Mouse (Mus musculus): Measurements from ENCODE around the gene Plcb4. TPM values are rescaled to one million over a fixed set of nuclear protein-coding genes. Genes with fewer than 3 reads are reported as not detected.

Plcb4 gene
- polyA plus RNA-seq, 1 experiment from 2014 or later, result 8.6 TPM

DNA sequence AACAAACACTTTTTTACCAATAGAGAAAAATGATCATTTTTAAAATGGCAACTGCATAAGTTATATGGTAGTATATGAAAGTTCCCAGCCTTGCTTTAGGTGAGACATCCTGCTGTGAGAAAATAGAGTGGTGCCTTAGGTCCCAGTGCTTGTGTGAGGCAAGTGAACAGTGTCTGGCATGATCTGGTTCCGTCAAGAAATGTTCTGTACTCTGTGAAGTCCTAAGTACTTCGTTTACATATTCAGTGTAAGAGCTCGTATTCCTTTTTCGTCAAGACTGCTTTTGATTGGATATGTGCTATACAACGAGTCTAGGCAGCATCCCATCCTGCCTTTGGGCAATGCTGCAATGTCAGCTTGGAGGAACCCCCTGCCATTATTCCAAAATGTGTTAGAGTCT lies 342.1 kb downstream of the Plcb4 start:
- Histone ChIP-seq H3K27me3 (ENCODE audit: insufficient read depth, low read length) (no peaks in the 10 kb centered on the region), H3K36me3 (ENCODE audit: insufficient read depth, low read length) (no peaks in the 10 kb centered on the region), H3K9ac (ENCODE audit: low read depth, low read length) (no peak overlapping the region), H3K4me3 (replicated peaks; ENCODE audit: low read depth, low read length) (no peak overlapping the region), H3K27ac (no peak overlapping the region), H3K9me3 (replicated peaks; ENCODE audit: low read length) (no peaks in the 10 kb centered on the region), H3K4me2 (ENCODE audit: low read length) (no peak overlapping the region), H3K4me1 (replicated peaks; ENCODE audit: insufficient read depth, low read length) (no peaks in the 10 kb centered on the region)
- 85% methylated on average over 5 of the region's 5 CpGs for WGBS
- ATAC-seq (replicated peaks; ENCODE audit: low FRiP score, low read depth), result no peak
- no peak for DNase-seq (ENCODE audit: low spot score)
- no peak for TF ChIP-seq CTCF (IDR thresholded peaks at IDR 0.05; ENCODE audit: low read depth)

DNA sequence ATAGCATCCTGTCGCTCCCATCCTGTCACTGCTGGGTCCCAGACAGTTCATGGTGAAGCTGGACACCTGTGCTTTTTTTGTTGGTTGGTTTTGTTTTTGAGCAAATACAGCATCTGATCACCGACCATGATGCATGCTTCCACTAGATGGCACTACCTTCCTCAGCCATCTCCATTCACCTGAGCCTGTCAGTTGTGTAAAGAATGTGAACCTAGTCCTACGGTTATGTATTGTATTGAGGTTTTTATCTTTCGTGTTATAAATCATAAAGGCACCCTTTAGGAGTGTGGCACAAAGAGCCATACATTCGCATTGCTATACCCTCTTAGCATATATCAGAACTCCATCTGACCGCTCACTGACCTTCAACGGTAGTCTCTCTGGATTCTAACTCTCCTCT lies 343.3 kb downstream of the Plcb4 start:
- no peak overlapping the region for H3K9ac ChIP-seq (ENCODE audit: low read depth, low read length)
- no peak overlapping the region for H3K4me3 ChIP-seq (replicated peaks; ENCODE audit: low read depth, low read length)
- no peaks in the 10 kb centered on the region for H3K27me3 ChIP-seq (ENCODE audit: insufficient read depth, low read length)
- ATAC-seq (replicated peaks; ENCODE audit: low FRiP score, low read depth), result peak; percentile 43; the same call in 1 of the 2 replicates
- 45% methylated on average over 7 of the region's 7 CpGs for WGBS
- no peaks in the 10 kb centered on the region for H3K4me1 ChIP-seq (replicated peaks; ENCODE audit: insufficient read depth, low read length)
- no peaks in the 10 kb centered on the region for H3K9me3 ChIP-seq (replicated peaks; ENCODE audit: low read length)
- H3K27ac ChIP-seq, result no peak overlapping the region
- H3K36me3 ChIP-seq (ENCODE audit: insufficient read depth, low read length), result no peaks in the 10 kb centered on the region
- peak; percentile 57 for DNase-seq (ENCODE audit: low spot score)
- TF ChIP-seq CTCF (IDR thresholded peaks at IDR 0.05; ENCODE audit: low read depth), result peak; percentile 82
- no peak overlapping the region for H3K4me2 ChIP-seq (ENCODE audit: low read length)

DNA sequence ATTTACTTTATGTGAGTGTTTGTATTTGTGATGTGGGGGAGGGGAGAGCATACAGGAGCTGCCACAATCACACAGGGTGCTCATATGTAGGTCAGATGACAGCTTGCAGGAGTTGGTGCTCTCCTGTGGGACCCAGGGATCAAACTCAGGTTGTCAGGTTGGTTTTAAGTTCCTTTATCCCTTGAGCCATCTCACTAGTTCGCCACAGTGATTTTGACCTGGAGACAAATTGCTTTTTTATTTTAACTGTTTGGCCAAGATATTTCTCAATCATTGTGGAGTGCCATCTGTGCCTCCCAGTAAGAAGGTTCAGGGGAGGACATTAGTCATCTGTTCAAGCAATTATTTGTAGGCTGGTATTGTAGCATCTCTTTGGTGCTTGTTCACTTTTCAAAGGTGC lies 345.0 kb downstream of the Plcb4 start:
- 81% methylated on average over 1 of the region's 1 CpGs for WGBS
- Histone ChIP-seq H3K9ac (ENCODE audit: low read depth, low read length) (no peak overlapping the region), H3K4me3 (replicated peaks; ENCODE audit: low read depth, low read length) (no peak overlapping the region), H3K27me3 (ENCODE audit: insufficient read depth, low read length) (no peaks in the 10 kb centered on the region), H3K4me1 (replicated peaks; ENCODE audit: insufficient read depth, low read length) (no peaks in the 10 kb centered on the region), H3K36me3 (ENCODE audit: insufficient read depth, low read length) (peaks cover 4% of the 10 kb centered on the region; the same call in 1 of the 2 replicates), H3K27ac (no peak overlapping the region), H3K9me3 (replicated peaks; ENCODE audit: low read length) (no peaks in the 10 kb centered on the region), H3K4me2 (ENCODE audit: low read length) (no peak overlapping the region)
- ATAC-seq (replicated peaks; ENCODE audit: low FRiP score, low read depth), result no peak
- TF ChIP-seq CTCF (IDR thresholded peaks at IDR 0.05; ENCODE audit: low read depth), result no peak
- DNase-seq (ENCODE audit: low spot score), result no peak

DNA sequence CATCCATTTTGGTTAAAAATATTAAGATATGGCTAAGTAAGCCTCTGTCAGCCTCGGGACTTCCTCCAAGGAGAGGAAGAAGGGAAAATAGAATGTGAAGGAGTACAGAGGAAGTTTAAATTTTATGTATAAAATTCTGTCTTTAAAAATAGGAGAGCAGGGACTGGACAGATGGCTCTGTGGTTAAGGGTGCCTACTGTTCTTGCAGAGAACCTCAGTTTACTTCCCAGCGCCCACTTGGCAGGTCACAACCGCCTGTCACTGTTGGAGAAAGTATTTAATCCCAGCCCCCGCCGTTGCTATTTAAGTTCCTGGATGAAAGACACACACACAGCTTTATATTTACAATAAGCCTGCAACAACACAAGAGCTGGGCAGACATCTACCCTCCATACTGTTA lies 347.5 kb downstream of the Plcb4 start:
- 94% methylated on average over 5 of the region's 5 CpGs for WGBS
- H3K4me1 ChIP-seq (replicated peaks; ENCODE audit: insufficient read depth, low read length), result no peaks in the 10 kb centered on the region
- ATAC-seq (replicated peaks; ENCODE audit: low FRiP score, low read depth), result no peak
- no peak overlapping the region for H3K27ac ChIP-seq
- no peak overlapping the region for H3K4me3 ChIP-seq (replicated peaks; ENCODE audit: low read depth, low read length)
- H3K9me3 ChIP-seq (replicated peaks; ENCODE audit: low read length), result no peaks in the 10 kb centered on the region
- DNase-seq (ENCODE audit: low spot score), result no peak
- H3K4me2 ChIP-seq (ENCODE audit: low read length), result no peak overlapping the region
- no peak for TF ChIP-seq CTCF (IDR thresholded peaks at IDR 0.05; ENCODE audit: low read depth)
- peaks cover 4% of the 10 kb centered on the region; the same call in 1 of the 2 replicates for H3K36me3 ChIP-seq (ENCODE audit: insufficient read depth, low read length)
- H3K27me3 ChIP-seq (ENCODE audit: insufficient read depth, low read length), result no peaks in the 10 kb centered on the region
- no peak overlapping the region for H3K9ac ChIP-seq (ENCODE audit: low read depth, low read length)

DNA sequence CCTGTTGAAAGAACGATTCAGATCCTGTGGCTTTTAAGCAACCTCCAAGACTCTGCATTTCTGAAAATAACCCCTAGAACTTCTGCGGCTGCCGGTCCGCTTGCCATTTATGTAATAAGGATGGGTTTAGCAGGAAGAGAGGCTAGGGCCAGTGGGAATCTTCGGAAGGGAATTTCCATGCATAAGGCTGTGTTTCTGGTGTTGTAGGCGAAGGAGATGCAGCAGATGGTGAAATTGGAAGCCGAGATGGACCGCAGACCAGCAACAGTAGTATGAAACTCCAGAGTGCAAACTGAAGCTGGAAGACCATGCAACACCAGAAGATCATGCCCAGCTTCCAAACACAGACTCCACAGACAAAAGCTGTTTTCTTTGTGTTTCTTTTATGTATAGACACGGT lies 353.9 kb downstream of the Plcb4 start:
- ATAC-seq (replicated peaks; ENCODE audit: low FRiP score, low read depth) (no peak), DNase-seq (ENCODE audit: low spot score) (no peak)
- no peaks in the 10 kb centered on the region for H3K4me1 ChIP-seq (replicated peaks; ENCODE audit: insufficient read depth, low read length)
- 83% methylated on average over 9 of the region's 9 CpGs for WGBS
- H3K36me3 ChIP-seq (ENCODE audit: insufficient read depth, low read length), result peaks cover 2% of the 10 kb centered on the region; the same call in 1 of the 2 replicates
- no peak overlapping the region for H3K9ac ChIP-seq (ENCODE audit: low read depth, low read length)
- no peak overlapping the region for H3K4me3 ChIP-seq (replicated peaks; ENCODE audit: low read depth, low read length)
- no peaks in the 10 kb centered on the region for H3K27me3 ChIP-seq (ENCODE audit: insufficient read depth, low read length)
- no peak for TF ChIP-seq CTCF (IDR thresholded peaks at IDR 0.05; ENCODE audit: low read depth)
- H3K4me2 ChIP-seq (ENCODE audit: low read length), result no peak overlapping the region
- H3K9me3 ChIP-seq (replicated peaks; ENCODE audit: low read length), result no peaks in the 10 kb centered on the region
- no peak overlapping the region for H3K27ac ChIP-seq

DNA sequence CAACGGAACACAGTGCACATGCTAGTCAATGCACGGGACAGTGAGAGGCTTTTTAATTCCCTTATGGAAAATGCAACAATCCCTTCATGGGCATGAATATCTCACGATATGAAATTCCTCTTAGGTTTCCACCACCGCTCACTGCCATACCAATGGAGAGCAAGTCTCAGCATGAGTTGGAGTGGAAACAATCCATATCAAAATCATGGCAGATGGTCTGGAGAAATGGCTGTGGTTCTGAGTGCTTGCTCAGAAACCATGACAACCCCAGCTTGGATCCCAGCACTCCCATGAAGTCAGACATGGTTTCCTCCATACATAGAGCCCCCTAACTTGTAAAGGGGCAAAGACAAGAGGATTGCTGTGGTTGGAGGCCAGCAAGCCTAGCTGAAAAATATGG lies 389.7 kb downstream of the Plcb4 start:
- H3K9ac ChIP-seq (ENCODE audit: low read depth, low read length), result no peak overlapping the region
- DNase-seq (ENCODE audit: low spot score), result no peak
- H3K4me3 ChIP-seq (replicated peaks; ENCODE audit: low read depth, low read length), result no peak overlapping the region
- no peaks in the 10 kb centered on the region for H3K27me3 ChIP-seq (ENCODE audit: insufficient read depth, low read length)
- ATAC-seq (replicated peaks; ENCODE audit: low FRiP score, low read depth), result no peak
- WGBS, result 95% methylated on average over 4 of the region's 4 CpGs
- H3K9me3 ChIP-seq (replicated peaks; ENCODE audit: low read length), result no peaks in the 10 kb centered on the region
- no peak overlapping the region for H3K4me2 ChIP-seq (ENCODE audit: low read length)
- no peaks in the 10 kb centered on the region for H3K36me3 ChIP-seq (ENCODE audit: insufficient read depth, low read length)
- no peaks in the 10 kb centered on the region for H3K4me1 ChIP-seq (replicated peaks; ENCODE audit: insufficient read depth, low read length)
- no peak overlapping the region for H3K27ac ChIP-seq
- no peak for TF ChIP-seq CTCF (IDR thresholded peaks at IDR 0.05; ENCODE audit: low read depth)

Data from kidney, postnatal 0 days (tissue).